Mouse (Mus musculus): ENCODE measurements at regions not wholly inside any gene's neighbourhood (a gene's known extent, or its start where the extent isn't known, plus 50 kb on each side); places are given as distances from the start of the nearest gene placed in this dataset.

DNA sequence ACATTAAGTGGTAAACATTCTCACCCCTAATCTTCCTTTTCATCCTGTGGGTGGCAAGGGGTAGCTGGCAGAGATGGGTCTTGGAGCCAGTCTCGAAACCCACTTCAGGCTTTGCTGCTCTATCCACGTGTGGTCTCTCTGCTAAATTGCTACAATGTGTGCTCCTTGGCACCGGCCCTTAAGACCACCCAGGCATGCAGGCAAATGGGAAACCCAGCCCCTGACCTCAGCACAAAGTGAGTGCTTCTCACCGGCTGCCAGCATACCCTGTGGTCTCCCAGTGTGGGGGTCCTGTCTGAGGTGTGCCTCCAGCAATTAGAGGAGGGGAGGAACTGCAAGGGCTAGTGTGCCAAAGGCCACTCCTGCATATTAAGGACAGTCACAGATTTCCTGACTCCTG lies 238.5 kb upstream of the Gm21798 start:
- Histone ChIP-seq H3K27me3 (no peaks in the 10 kb centered on the region), H3K4me2 (no peak overlapping the region), H3K9ac (no peak overlapping the region), H3K36me3 (ENCODE audit: poor library complexity, severe bottlenecking) (no peaks in the 10 kb centered on the region), H3K4me3 (no peak overlapping the region), H3K9me3 (replicated peaks) (no peaks in the 10 kb centered on the region), H3K4me1 (peaks cover 9% of the 10 kb centered on the region), H3K27ac (no peak overlapping the region)
- ATAC-seq, result peak; percentile 41; the same call in 1 of the 2 replicates
- WGBS, result 41% methylated on average over 4 of the region's 4 CpGs

DNA sequence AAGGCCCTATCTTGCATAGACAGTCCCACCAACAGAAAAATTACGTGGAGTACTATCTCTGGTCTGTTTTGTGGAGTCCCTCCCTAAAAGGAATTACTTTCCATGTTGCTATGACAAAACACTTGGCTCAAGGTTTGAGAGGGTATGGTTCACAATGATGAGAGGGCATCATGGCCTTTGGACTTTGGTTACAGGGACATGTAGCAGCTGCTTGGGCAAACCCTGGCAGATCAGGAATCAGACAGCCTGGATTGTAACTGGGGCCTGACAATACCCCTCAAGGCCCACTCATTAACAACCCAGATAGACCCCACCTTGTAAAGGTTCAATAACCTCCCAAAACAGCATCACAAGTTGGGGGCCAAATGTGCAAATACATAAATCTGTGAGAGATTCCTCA lies 237.0 kb upstream of the Gm21798 start:
- no peak overlapping the region for H3K9ac ChIP-seq
- 57% methylated on average over 1 of the region's 1 CpGs for WGBS
- H3K27me3 ChIP-seq, result no peaks in the 10 kb centered on the region

DNA sequence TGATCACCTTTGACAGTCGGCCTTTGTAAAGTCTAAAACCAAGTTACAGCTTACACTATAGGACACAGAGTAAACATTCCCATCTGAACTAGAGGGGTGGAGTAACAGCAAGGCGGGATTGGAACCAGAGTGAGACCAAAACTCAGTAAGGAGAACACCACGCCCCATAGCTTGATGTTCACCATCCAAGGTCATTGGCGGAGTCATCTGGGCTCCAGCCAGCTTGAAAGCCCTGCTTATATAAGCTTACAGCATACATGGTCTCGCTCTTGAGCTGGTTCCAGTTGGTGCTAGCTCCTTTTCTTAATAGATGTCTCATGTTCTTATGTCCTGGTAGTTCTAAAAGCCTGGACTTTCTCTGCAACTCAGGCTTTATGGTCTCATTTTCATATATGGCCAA lies 236.4 kb upstream of the Gm21798 start:
- Histone ChIP-seq H3K9ac (no peak overlapping the region), H3K4me1 (peaks cover 9% of the 10 kb centered on the region), H3K36me3 (ENCODE audit: poor library complexity, severe bottlenecking) (no peaks in the 10 kb centered on the region), H3K27ac (no peak overlapping the region), H3K9me3 (replicated peaks) (no peaks in the 10 kb centered on the region), H3K27me3 (no peaks in the 10 kb centered on the region), H3K4me3 (no peak overlapping the region), H3K4me2 (no peak overlapping the region)
- ATAC-seq, result no peak
- WGBS, result 90% methylated on average over 5 of the region's 5 CpGs

More for the DNA sequence above, 237.0 kb upstream of the Gm21798 start:
- ATAC-seq, result no peak
- Histone ChIP-seq H3K4me1 (peaks cover 9% of the 10 kb centered on the region), H3K36me3 (ENCODE audit: poor library complexity, severe bottlenecking) (no peaks in the 10 kb centered on the region), H3K9me3 (replicated peaks) (no peaks in the 10 kb centered on the region), H3K4me3 (no peak overlapping the region), H3K4me2 (no peak overlapping the region), H3K27ac (no peak overlapping the region)

DNA sequence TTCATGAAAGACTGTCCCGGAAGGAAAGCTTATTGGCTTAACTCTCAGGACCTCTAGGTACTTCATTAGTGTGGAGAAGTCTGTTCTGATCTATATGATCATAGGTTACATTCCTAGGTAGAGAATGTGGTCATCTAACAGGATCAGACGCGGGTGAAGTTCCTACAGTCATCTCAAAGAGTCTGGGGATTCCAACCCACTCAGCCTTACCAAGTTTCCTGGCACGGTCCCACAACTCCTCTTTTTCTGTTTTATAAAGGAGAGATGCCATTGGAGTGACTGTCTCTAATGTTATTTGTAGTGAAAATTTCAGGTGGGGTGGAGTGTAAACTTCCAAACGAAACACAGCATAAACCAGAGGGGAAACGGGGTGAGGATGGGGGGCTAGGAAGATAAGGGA lies 233.4 kb upstream of the Gm21798 start:
- H3K27ac ChIP-seq, result no peak overlapping the region
- no peaks in the 10 kb centered on the region for H3K36me3 ChIP-seq (ENCODE audit: poor library complexity, severe bottlenecking)
- no peaks in the 10 kb centered on the region for H3K9me3 ChIP-seq (replicated peaks)
- no peak overlapping the region for H3K4me3 ChIP-seq
- no peak overlapping the region for H3K9ac ChIP-seq
- ATAC-seq, result no peak
- H3K27me3 ChIP-seq, result no peaks in the 10 kb centered on the region
- H3K4me2 ChIP-seq, result no peak overlapping the region
- 90% methylated on average over 6 of the region's 6 CpGs for WGBS
- peaks cover 4% of the 10 kb centered on the region for H3K4me1 ChIP-seq

DNA sequence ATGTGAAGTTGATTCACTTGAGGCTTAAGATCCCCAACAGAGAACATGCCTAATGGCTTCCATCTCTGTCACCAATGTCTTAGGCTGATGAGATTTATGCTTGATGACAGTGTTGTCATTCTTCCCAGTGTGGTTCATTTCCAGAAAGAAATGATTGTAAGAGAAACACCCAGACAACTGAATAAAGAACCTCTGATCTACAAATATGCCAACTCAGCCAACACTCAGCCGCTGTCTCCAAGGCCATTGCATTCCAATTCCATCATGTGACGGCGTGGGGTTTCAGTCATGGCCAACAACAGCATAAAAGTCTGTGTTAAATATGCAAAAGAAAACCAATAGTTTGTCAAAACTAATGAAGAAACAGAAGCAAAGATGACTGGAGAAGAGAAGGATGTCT lies 230.7 kb upstream of the Gm21798 start:
- Histone ChIP-seq H3K27me3 (no peaks in the 10 kb centered on the region), H3K27ac (no peak overlapping the region), H3K9me3 (replicated peaks) (no peaks in the 10 kb centered on the region; the same call in 1 of the 2 replicates), H3K4me2 (no peak overlapping the region), H3K9ac (no peak overlapping the region), H3K4me3 (no peak overlapping the region), H3K36me3 (ENCODE audit: poor library complexity, severe bottlenecking) (no peaks in the 10 kb centered on the region), H3K4me1 (peaks cover 13% of the 10 kb centered on the region)
- 98% methylated on average over 3 of the region's 3 CpGs for WGBS
- no peak for ATAC-seq

DNA sequence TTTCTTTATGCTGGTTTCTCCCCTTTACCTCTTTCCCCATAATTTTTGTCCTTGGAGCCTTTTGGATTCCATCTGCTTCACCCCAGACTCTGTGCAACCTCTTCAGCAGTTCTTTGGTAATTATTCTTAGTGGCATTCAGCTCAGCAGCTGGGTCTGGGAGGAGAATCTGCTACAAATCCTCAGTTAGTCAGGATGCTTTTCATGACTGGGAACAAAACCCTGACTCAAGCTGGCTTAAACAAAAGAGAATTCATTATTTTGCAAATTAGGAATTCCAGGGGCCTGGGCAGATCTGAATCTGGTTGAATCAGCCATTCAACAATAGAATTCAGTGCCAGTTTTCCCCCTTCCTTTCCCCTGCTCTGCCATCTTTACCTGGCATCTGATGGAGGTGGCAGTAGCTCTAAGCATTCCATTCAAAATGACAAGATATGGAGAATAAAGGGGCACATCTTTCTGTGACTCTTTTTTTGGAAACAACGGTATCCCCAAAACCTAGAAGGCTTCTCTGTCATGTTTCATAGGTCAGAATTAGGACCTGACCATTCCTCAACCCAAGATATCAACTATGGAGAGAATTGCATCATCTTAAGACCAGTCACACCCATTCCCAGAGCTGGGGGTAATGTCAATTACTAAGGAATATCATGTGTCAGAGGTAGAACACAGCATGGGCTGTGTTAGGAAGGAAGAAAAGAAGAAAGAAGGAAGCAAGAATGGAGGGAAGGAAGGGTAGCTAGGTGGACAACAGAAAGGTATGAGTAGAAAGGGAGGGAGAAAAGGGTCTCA lies 227.2 kb upstream of the Gm21798 start:
- H3K27ac ChIP-seq, result no peak overlapping the region; the same call in 1 of the 2 replicates
- no peak overlapping the region for H3K4me3 ChIP-seq
- no peaks in the 10 kb centered on the region for H3K36me3 ChIP-seq (ENCODE audit: poor library complexity, severe bottlenecking)
- H3K9me3 ChIP-seq (replicated peaks), result no peaks in the 10 kb centered on the region; the same call in 1 of the 2 replicates
- no peaks in the 10 kb centered on the region for H3K27me3 ChIP-seq
- peaks cover 13% of the 10 kb centered on the region for H3K4me1 ChIP-seq
- H3K9ac ChIP-seq, result no peak overlapping the region
- WGBS, result 49% methylated on average over 1 of the region's 1 CpGs
- H3K4me2 ChIP-seq, result no peak overlapping the region
- ATAC-seq, result peak; percentile 75

DNA sequence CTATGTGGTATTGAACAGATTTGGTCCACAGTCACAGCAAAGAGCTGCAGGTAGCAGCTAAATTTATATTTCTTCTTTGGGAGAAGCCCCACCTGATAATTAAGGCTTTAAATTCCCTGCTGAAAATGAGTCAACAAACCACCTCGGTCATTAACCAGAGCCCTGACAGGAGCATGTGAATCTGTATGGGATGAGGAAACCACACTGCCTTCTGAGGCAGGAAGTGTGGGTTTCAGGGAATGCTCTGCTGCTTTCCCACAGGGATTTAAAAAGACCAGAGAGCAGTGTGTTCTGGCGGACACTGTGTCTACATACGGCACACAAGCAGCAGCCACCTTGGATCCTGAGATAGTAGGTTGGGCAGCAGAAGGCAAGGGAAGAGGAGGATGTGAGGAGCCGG lies 204.0 kb upstream of the Gm21798 start:
- Histone ChIP-seq H3K27me3 (no peaks in the 10 kb centered on the region), H3K4me2 (no peak overlapping the region), H3K27ac (no peak overlapping the region), H3K4me1 (no peaks in the 10 kb centered on the region), H3K4me3 (no peak overlapping the region), H3K9ac (no peak overlapping the region), H3K9me3 (replicated peaks) (no peaks in the 10 kb centered on the region), H3K36me3 (ENCODE audit: poor library complexity, severe bottlenecking) (no peaks in the 10 kb centered on the region)
- ATAC-seq, result no peak
- WGBS, result 65% methylated on average over 4 of the region's 4 CpGs

DNA sequence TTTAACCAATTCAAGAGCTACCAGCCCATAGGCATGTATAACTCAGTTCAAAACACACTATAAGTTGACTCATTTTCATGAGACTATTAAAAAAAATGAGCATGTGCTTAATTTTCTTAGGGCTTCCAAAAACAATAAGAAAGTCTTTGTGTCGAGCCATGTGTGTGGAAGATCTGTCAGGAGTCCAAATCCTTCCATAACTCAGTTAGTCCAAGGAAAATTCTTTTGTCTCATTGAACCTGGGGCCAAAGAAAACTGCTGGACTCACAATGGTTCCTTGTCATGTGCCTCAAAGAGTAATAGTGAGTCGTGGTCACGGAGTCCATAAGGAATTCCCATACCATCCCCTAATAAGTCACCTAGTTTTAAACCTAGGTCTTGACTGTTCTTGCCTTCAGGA lies 199.0 kb upstream of the Gm21798 start:
- H3K9ac ChIP-seq, result no peak overlapping the region
- H3K4me1 ChIP-seq, result no peaks in the 10 kb centered on the region
- no peaks in the 10 kb centered on the region for H3K27me3 ChIP-seq
- WGBS, result 73% methylated on average over 3 of the region's 3 CpGs
- H3K9me3 ChIP-seq (replicated peaks), result no peaks in the 10 kb centered on the region
- H3K36me3 ChIP-seq (ENCODE audit: poor library complexity, severe bottlenecking), result no peaks in the 10 kb centered on the region
- no peak for ATAC-seq
- no peak overlapping the region for H3K27ac ChIP-seq
- H3K4me2 ChIP-seq, result no peak overlapping the region
- no peak overlapping the region for H3K4me3 ChIP-seq

DNA sequence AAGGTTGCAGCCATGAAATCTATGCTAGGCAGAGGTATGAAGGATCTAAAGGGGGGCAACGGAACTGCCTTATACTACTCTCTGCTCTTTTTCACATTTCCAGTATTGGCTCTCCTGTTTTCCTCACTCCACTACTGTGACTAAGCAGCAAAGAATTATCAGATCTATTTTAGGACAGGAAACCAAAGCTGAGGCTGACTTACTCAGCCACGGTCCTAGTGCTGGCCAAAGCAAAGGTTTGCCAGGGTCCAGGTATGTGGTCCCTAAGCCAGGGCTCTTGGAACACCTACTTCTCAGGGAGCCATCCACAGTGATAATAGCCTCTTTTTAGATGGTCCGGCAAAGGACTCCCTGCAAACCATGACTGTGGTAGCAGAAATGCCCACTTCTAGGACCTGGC lies 195.6 kb upstream of the Gm21798 start:
- Histone ChIP-seq H3K9me3 (replicated peaks) (no peaks in the 10 kb centered on the region), H3K9ac (no peak overlapping the region), H3K4me3 (no peak overlapping the region), H3K27ac (no peak overlapping the region), H3K27me3 (no peaks in the 10 kb centered on the region), H3K4me2 (no peak overlapping the region), H3K36me3 (ENCODE audit: poor library complexity, severe bottlenecking) (no peaks in the 10 kb centered on the region), H3K4me1 (no peaks in the 10 kb centered on the region)
- no peak for ATAC-seq
- WGBS, result 94% methylated on average over 3 of the region's 3 CpGs

DNA sequence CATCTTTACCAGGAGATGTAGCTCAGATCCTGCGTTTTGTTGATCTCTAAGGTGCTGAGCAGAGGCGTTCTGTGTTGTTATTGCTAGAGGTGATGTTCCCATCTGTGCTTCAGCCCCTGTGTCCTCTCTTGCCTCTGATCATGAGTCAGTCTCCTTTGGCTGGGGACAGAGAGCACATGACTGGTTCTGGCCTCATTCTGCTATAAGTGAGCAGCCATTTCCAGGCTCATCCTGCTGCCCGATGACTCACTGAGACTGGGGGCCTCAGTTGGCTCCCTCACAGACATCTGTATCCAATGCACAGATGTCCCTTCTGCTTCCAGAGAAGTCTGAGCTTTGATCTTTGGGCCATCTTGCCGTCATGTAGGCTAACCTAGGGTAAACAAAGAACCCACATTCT lies 194.9 kb upstream of the Gm21798 start:
- ATAC-seq, result no peak
- H3K4me1 ChIP-seq, result no peaks in the 10 kb centered on the region
- WGBS, result 90% methylated on average over 4 of the region's 4 CpGs
- no peaks in the 10 kb centered on the region for H3K9me3 ChIP-seq (replicated peaks)
- no peaks in the 10 kb centered on the region for H3K27me3 ChIP-seq
- no peak overlapping the region for H3K4me2 ChIP-seq
- no peak overlapping the region for H3K9ac ChIP-seq
- H3K36me3 ChIP-seq (ENCODE audit: poor library complexity, severe bottlenecking), result no peaks in the 10 kb centered on the region
- H3K4me3 ChIP-seq, result no peak overlapping the region
- H3K27ac ChIP-seq, result no peak overlapping the region

DNA sequence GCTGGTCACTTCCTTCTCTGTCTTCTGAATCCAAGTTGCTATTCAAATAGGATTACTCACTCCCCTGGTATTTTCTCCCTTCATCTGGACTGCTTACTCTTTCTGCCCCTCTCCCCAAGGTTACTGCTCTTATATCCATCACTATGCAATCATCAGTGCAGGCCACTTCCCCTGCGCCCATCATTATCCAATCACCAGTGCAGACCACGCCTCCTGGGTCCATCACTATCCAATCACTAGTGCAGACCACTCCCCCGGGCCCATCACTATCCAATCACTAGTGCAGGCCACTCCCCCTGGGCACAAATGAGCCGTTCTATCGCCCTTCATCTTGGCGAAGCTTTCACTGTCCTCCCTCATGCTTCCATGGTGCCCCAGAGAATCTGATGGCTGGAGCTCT lies 191.1 kb upstream of the Gm21798 start:
- ATAC-seq, result peak; percentile 52; the same call in 1 of the 2 replicates
- no peak overlapping the region for H3K4me3 ChIP-seq
- 91% methylated on average over 6 of the region's 6 CpGs for WGBS
- no peaks in the 10 kb centered on the region for H3K27me3 ChIP-seq
- no peaks in the 10 kb centered on the region for H3K4me1 ChIP-seq
- no peak overlapping the region for H3K4me2 ChIP-seq
- H3K9me3 ChIP-seq (replicated peaks), result no peaks in the 10 kb centered on the region
- H3K27ac ChIP-seq, result no peak overlapping the region
- H3K9ac ChIP-seq, result no peak overlapping the region
- H3K36me3 ChIP-seq (ENCODE audit: poor library complexity, severe bottlenecking), result no peaks in the 10 kb centered on the region

DNA sequence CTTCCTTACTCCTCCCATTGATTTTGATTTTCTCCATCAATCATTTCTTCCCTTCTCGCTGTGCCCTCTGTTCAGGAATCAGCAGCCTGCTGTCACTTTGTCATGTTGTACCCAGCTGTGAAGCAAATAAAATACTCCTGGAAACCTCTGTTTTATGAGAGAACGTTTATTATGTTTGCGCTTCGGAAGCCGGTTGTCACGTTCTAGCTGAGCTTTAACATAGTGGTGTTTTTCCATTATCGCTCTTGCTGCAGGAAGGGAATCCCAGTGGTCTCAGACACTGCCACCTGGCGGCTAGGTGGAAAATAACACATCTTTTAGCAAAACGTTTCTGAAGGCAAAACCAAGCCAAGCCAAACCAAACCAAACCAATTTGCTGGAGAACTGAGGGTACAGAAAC lies 190.2 kb upstream of the Gm21798 start:
- Histone ChIP-seq H3K4me2 (no peak overlapping the region; the same call in 1 of the 2 replicates), H3K27me3 (no peaks in the 10 kb centered on the region), H3K9me3 (replicated peaks) (no peaks in the 10 kb centered on the region), H3K27ac (no peak overlapping the region), H3K4me3 (no peak overlapping the region), H3K36me3 (ENCODE audit: poor library complexity, severe bottlenecking) (no peaks in the 10 kb centered on the region), H3K9ac (no peak overlapping the region), H3K4me1 (no peaks in the 10 kb centered on the region)
- ATAC-seq, result peak; percentile 64
- 20% methylated on average over 9 of the region's 9 CpGs for WGBS
